Mouse (Mus musculus) thymus, postnatal 36 days (tissue): ENCODE data around the gene Axin1.

Experiments used
- DNase-seq, 2 experiments: peaks; one replicate each; pipeline ENCODE4 v3.0.0; 2022; ENCODE audit warnings: mixed read lengths in 2 of 2

Gene Axin1

DNA sequence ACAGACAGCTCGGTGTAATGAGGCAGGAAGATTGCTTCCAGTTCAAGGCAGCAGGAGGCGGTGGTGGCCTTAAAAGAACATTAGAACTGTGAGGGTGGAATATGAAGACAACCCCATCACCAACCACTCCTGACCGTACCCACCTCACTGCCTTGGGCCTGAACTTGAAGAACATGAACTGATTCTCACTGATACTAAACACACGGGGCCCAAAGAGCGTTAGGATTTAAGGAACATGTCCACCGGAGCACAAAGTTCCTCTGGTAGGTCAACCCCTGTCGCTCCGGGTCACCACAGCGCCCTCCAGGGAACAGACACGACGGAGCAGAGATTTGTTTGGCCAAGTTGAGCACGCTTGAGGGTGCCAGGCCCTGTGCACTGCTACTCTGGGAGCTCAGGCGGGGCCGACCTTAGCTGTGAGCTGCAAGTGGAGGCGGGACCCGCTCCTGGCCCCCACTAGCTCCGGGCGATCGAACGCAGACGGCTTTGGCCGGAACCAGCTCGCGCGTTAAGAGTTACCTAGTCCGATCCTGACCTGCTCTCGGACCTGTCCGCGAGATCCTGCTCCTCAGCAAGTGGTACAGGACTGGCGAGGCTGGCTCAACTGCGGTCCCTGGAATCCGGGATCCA lies 105.1 kb downstream of the Axin1 start:
- peak; percentile 64 to 68 for DNase-seq

- DNase-seq: peak; percentile 86 to 90
Observed at GRCm38 (mm10) chr17:26244101-26244841, 105.8 kb downstream of the Axin1 start, which contains the start of gene Fam234a. TSS of gene Fam234a (minus strand) at chr17:26244242.
